Mouse (Mus musculus): ENCODE measurements around the gene Gnao1.

Gene Gnao1

DNA sequence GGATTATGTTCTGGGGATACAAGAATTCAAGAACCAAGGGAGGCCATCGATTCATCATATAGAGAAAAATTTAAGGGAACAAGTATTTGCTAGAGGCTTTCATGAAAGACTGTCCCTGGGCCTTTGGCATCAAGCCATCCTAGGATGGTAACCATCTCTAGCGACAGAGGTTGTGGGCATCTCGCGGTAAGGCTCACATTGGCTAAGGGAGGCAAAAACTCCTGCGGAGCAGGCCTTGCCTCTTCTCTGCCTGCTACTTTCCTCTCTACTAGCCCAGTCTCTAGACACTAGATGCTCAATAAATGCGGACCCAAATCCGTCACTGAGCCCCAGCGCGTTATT, at the start of gene Gnao1:
Gene Gnao1, plus strand, starts transcription at position 281 of the 342 bp plus-strand sequence.
- CTCF ChIA-PET, result no interaction called here

GRCm38 (mm10) chr8:93777605-93778004, 32.2 kb upstream of the Gnao1 start:
- CTCF ChIA-PET, result no interaction called here

GRCm38 (mm10) chr8:93809226-93809625, 540 bp upstream of the Gnao1 start:
- CTCF ChIA-PET, result no interaction called here

DNA sequence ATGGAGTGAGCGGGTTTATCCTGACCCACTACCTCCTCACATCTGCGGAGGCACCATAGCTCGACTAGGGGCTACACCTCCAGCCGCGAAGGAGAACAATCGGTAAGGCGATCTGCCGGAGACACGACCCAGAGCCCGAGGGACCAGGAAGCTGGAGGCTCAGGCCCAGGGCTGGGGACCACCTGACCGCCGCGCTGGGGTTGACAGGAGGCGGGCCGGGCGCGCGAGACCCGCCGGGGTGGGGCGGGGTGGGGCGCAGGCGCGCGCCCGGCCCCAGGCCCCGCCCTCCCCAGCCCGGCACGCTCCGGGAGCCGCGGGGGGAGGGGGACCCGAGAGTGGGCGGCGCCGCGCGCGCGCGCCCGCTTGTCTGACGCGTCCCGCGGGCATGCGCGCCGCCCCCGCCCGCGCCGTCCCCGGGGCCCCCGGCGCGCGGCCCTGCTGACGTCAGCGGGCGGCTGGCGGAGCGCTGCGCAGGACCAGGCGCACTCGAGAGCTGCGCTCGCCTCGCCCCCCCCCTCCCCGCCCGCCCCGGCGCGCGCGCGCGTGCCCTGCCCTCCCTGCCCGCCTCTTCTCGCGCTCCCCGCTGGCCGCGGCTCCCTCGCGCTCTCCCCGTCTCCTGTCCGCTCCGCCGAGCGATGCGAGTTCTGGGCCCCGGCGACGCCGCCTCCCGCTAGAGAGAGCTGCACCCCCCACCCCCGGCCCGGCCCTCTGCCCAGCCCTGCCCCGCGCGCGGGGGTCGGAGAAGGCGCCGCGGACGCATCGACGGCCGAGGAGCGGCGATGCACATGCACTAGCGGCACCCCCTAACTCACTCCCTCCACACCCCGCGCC, 477 bp downstream of the Gnao1 start:
- CTCF ChIA-PET, result no interaction called here

- CTCF ChIA-PET, result no interaction called here
Observed at GRCm38 (mm10) chr8:93810859-93811602, 1.3 kb downstream of the Gnao1 start.

DNA sequence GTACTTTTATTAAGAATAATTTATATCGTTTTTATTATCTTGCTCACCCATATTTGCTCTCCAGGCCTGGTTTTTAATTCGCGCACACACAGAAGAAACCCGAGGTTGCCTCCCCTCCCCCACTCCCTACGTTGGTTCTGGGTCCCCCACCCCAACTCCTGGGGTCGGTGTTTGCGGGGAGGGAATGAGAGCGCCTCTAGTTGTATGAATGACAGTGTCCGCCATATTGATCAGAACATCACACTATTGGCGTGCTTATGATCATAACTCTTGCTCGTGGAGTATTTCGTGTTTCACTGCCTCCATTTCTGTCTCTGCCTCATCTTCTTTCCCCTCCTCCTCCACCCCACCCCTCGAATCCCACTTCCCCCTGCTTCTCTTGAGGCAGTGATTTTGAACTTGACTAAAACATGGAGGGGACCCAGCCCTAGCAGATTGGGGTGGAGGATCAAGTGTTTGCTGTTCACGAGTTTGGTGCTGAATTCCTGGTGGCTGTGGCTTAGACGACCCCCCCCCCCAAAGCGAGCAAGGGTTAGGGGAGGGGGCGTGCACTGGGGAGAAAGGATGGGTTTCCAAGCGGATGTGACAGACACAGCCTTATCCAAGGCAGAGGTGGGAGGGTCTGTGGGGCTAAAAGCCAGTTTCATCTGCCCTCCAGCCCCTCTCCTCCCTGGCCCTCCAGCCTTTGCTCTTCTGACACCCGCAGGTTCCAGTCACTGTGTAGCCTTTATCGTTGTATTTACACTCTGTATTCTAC, 2.1 kb downstream of the Gnao1 start:
- CTCF ChIA-PET, result no interaction called here

DNA sequence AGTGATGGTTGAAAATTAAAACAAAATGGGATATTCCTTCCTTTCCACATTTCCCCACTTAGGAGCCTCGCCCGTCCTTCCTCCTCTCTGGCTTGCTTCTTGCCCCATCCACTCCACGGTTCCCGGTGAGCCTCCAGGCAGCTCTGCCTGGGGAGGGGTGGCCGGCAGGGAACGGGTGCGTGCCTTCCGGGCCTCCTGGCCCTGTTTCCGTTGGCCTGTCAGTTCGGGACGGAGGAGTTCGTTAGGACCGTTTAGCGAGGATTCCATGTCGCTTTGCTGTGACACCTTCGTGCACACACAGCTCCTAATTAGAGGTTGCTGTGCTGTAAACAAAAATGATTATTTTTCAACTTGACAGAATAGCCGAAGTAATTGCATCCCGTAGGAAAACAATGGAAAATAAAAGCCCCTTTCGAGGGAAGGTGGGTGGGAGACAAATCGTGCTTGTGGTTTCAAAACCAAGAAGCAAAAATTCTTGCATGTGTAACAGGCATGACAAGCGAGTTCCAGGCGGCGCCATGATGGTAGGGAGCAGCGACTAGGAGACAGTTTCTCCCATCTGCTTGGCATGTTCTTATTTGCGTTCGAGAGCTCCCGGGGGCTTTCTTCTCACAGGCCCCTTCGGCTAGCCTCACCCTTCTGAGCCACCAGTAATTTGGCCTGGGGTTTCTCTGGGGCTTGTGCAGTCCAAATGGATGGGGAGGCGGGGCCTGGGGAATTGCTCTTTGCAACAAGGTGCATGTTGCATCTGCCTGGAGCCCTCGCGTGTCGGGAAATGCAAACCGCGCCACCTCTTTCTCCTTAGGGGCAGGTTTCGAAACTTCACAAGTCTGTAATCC, 3.0 kb downstream of the Gnao1 start:
- CTCF ChIA-PET, result no interaction called here

DNA sequence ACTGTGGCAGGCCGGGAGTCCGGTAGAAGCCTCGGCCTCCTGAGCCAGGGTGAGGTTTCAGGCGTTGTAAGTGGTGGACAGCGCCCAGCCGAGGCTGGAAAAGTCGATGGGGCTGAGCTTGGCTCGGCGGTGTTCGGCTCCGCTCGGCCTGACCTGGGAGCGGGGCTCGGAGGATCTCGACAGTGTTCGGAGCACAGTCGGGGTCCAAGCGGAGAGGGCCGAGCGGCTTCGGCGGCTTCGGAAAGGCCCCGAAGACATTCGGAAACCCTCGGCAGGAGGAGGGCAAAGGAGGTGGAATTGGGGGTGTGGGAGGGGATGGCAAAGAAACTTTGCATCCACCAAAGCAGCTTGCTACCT, 3.6 kb downstream of the Gnao1 start:
- CTCF ChIA-PET, result no interaction called here

DNA sequence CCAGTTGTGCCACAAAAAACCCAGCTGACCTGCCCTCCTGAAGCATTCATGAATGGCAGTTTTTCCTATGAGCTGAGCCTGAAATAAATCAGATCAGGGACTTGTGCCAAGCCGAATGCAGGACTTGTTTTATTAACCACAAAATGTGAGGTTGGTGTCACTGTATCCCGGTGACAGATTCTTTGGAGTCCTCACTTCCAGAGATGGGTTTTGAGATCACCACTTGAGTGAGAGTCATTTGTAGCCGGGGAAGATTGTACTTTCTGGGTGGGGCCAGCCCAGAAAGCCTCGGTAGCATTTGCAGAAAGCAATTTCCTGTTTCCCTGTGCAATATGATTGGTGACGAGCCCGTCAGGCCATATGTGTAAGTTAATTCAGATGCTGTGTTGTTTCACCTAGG, 4.5 kb downstream of the Gnao1 start:
- CTCF ChIA-PET, result no interaction called here

GRCm38 (mm10) chr8:93816226-93816625, 6.5 kb downstream of the Gnao1 start:
- CTCF ChIA-PET, result no interaction called here

DNA sequence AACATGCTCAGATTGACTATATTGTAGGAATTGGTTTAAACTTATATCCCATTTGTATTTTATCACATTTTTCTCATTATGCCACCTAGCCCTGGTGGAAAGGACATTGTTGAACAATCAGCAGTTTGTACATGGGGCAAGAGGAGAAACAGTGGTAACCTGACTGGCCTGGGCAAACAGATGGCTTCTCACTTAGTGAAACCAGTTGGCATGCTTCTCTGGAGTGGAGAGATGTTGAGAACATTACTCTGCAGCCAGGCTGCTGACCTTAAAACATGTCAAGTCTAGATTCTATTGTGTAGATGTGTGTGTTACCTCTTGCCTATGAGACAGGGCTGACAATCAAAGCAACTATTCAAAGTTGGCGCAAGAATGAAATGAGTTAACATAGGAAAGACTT, 7.6 kb downstream of the Gnao1 start:
- CTCF ChIA-PET, result no interaction called here

DNA sequence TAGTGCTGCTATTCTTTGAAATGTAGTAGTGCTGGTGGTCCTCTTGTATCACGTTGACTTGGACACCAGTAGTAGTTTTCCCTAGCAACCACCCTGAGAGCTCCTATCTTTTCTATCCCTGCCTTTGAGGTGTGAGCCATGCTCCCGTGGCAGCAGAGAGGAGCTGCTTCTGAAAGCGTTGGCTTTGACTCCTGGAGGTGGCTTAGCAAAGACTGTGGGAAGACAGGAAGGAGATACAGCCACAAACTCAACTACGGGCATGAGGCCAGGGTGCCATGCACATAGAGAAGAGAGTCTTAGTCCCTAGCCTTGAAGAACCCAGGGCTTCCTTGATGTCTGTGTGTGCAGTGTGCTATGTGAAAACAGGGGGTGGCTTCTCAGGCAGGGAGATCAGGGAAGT, 10.2 kb downstream of the Gnao1 start:
- CTCF ChIA-PET, result no interaction called here

DNA sequence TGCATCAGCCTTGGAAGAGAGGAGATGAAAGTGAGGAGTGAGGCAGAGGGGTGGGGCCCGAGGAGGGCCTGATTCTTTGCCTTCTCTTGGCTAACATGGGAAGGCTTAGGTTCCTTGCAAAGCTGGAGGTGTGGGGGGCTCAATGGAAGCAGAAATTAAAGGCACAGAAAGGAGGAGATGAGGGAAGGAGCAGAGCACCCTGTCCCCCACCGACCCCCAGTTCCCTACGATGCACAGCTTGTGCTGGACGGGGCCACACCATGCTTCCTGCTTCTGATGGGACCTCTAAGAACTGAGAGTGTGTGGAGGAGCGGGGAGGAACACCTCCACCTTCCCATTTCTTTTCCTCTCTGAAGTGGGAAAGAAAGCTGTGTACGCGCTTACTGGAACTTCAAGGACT, 11.6 kb downstream of the Gnao1 start:
- CTCF ChIA-PET, result no interaction called here

DNA sequence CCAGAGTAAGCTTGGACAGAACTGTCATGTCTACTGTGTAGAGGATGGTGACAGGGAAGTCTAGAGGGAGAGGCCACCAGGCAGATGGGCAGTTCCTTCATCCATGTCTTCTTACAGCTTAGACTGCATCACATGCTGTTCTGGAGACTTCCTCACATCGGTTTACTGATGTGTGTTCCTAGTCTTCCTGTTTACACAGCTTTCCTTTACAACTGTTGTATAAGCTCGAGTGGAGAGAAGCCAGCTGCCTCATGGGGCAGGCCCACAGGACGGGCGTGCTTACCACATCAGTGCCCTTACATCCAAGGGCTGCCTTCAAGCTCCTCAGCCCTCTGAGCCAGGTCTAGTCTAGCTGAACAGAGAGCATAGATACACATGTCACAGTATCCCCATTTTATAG, 15.6 kb downstream of the Gnao1 start:
- CTCF ChIA-PET, result no interaction called here

DNA sequence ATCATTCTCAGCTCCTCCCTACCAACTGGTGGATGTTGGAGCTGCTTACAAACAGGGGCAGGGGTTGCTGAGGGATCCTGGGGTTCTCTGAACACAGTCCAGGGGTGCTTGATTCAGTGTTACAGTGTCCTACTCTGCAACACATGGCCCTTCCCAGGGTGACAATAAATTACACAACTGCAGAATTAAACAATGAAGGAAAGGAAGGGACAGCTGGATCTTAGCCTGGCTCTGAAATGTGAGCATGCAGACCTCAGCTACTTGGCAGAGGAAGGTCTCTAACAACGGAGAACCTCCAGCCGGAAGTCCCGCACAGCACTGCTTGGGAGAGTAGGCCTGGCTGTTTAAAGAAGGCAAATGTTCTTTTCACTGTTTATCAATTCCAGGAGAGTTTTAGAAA, 20.9 kb downstream of the Gnao1 start:
- CTCF ChIA-PET, result no interaction called here

DNA sequence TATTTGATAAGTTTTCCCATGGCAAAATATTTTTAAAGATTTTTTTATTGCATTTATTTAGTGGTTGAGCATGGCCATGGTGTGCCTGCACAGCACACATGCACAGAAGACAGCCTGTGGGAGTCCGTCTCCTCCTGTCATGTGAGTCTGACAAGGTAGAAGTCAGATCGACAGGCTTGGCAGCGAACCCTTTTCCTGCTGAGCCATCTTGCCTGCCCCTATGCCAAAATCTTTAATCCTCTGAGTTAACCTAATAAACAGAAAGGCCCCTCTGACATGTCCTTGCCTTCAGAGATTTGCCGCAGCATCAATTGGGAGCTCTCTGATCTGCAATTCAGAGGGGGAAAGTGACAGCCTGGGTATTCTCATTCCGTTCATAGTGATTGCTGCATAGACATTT, 26.0 kb downstream of the Gnao1 start:
- CTCF ChIA-PET, result no interaction called here

GRCm38 (mm10) chr8:93839113-93839512, 29.3 kb downstream of the Gnao1 start:
- CTCF ChIA-PET, result no interaction called here

DNA sequence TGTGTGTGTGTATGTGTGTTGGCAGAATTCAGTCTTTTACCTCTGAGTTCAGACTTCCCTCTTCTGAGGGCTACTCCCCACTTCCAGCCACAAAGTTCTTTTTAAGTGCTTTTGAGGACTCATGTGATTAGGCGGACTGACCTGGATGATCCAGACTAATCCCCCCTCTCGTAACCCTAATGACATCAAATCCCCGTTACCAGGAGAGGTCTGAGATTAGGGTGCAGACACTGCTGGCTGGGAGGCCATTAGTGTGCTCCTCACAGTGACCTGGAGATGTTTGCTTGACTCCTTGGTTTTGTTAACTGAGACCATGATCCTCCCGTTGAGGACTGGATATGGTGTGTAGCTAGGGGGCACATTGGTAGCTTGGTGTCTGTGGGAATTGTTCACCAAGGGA, 30.7 kb downstream of the Gnao1 start:
- CTCF ChIA-PET, result no interaction called here

DNA sequence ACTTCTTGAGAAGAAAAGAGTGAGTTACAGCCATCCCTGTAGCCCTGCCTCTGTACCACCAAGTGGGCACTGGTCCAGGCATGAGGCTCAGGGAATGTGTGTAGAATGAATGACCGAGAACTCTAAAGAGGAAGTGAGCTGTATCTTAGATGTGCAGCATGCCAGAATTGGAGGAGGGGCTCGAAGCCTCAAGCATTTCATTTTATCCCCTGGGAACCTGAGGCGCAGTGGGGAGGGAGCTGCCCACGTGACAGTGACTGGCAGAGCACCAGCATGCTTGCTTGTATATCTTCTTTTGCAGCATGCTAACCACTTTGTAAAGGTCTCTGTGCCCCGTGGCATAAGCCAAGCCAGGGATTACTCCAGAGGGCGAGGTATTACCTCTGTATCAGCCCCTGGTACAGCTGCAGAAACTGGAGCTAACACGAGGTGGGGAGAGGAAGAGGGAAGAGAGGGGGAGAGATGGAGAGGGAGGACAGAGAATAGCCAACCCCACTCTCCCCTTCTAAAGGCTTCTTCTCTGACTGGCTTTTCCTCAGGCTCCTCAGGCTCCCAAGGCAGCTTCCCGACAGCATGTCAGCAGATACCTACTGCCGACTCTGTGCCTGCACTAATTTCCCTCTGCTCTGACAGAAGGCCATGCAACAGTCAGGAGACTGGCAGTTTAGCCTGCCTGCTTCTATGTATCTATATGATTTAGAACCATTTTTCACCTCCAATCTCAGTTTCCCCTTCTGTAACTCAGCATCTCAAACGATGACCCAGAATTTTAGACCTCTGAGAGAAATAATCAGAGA, 31.4 kb downstream of the Gnao1 start:
- CTCF ChIA-PET, result no interaction called here

- CTCF ChIA-PET, result no interaction called here
Observed at GRCm38 (mm10) chr8:93842574-93842973, 32.8 kb downstream of the Gnao1 start.

- CTCF ChIA-PET, result no interaction called here
Observed at GRCm38 (mm10) chr8:93843858-93844502, 34.2 kb downstream of the Gnao1 start.

Measured in spleen, embryonic (tissue).